Mouse (Mus musculus): Measurements from ENCODE around the gene Arhgef12. TPM values are rescaled to one million over a fixed set of nuclear protein-coding genes. Genes with fewer than 3 reads are reported as not detected.

Arhgef12 gene
- polyA plus RNA-seq, 1 experiment: 48.0 TPM

DNA sequence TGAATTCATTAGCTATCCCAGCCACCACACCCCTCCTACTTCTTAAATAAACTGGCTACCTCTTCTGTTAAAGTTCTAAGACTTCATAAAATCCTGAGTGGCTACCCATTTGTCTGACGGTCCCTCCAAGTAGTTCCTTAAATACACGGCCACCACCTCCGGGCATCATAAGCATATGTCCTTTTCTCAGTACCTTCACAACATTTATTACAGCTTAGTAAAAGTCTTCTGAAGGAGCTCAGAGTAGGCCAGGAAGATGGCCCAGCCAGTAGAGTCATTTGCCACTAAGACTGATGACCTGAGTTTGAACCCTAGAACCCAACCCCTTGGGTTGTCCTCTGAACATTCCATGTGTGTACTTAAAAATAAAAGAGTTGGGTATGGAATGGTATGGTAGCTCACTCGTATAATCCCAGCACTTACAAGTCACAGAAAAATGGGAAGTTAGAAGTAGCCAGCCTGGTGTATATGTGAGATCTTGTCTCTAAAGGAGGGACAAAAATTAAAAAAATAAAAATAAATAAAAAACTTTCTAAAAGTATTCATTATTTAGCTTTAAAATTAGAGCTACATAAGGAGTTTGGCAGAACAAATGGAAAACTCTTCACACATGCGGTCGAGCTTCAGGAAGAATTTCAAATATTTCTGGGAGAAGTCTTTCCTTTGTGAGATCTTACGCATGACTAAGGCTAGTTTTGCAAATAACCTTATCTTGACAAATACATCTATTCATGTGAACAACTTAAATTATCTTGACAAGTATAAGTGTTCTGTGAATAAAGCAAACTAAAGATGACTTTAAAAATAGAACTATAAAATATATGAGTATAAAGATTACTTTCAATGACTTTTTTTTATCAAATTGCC is 22.3 kb downstream of the Arhgef12 start:
- Histone ChIP-seq H3K27ac (ENCODE audit: insufficient read depth, low read depth, low read length) (no peak overlapping the region), H3K4me3 (ENCODE audit: insufficient read depth, low read depth, low read length) (no peak overlapping the region), H3K4me1 (ENCODE audit: control insufficient read depth, insufficient read depth, low read length) (peaks cover 23% of the 10 kb centered on the region; the same call in 1 of the 2 replicates), H3K36me3 (ENCODE audit: control insufficient read depth, insufficient read depth, low read length) (no peaks in the 10 kb centered on the region), H3K27me3 (replicated peaks; ENCODE audit: control insufficient read depth, insufficient read depth, low read length) (no peaks in the 10 kb centered on the region)
- no peak for DNase-seq
- no peak for TF ChIP-seq CTCF (conservative IDR thresholded peaks at IDR 0.05; ENCODE audit: insufficient read depth, insufficient read length, low read depth, low read length)
- no peak for TF ChIP-seq POLR2A (IDR thresholded peaks at IDR 0.05; ENCODE audit: low read depth, low read length)
- WGBS: 55% methylated on average over 7 of the region's 7 CpGs

DNA sequence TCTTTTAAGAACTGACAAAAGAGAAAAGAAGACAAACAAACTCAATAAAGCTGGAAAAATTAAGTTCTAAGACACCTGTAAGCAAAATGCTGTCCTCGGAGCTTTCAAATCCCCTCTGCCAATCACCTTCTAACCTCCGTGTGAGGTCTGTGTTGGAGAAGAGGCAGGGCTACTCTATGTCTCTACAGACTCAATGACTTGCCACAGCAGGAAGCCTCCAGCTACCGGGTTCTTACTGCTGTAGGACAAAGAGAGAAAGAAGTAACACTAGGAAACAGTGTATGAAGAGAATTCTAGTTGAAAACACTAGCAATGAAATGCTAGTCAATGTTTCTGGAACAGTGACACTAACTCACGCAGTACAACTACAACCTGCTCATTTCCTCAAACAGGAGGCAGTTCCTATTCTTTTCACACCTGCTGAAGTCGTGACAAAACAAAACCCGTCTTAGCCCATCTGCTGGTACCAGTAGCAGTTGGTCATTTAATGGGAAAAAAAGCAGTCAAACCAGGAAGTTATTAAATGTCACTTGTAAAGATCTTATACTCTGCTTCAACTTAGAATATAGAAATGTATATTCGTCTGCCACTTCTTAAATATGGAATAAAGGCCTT is 23.5 kb downstream of the Arhgef12 start:
- Histone ChIP-seq H3K27me3 (replicated peaks; ENCODE audit: control insufficient read depth, insufficient read depth, low read length) (no peaks in the 10 kb centered on the region), H3K27ac (ENCODE audit: insufficient read depth, low read depth, low read length) (no peak overlapping the region), H3K36me3 (ENCODE audit: control insufficient read depth, insufficient read depth, low read length) (no peaks in the 10 kb centered on the region), H3K4me1 (ENCODE audit: control insufficient read depth, insufficient read depth, low read length) (peaks cover 28% of the 10 kb centered on the region; the same call in 1 of the 2 replicates), H3K4me3 (ENCODE audit: insufficient read depth, low read depth, low read length) (no peak overlapping the region)
- DNase-seq: no peak
- WGBS: 57% methylated on average over 7 of the region's 7 CpGs
- TF ChIP-seq POLR2A (IDR thresholded peaks at IDR 0.05; ENCODE audit: low read depth, low read length) (no peak), CTCF (conservative IDR thresholded peaks at IDR 0.05; ENCODE audit: insufficient read depth, insufficient read length, low read depth, low read length) (no peak)

DNA sequence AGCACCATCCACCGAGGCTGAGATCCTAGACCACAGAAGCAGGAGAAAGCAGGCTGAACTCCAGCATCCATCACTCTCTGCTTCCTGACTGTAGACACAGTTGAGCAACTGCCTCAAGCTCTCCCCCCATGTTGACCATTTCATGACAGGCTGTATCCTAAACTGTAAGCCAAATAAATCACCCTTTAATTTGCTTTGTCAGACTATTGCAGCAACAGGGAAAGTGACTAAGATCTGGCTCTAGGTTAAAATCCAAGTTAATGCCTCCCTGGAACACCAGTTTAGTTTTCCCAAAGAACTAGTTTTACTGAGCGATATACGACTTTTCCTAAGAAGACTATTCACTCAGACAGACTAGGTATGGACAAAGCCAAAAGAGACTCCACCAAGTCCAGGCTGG is 28.3 kb downstream of the Arhgef12 start:
- 71% methylated on average over 3 of the region's 3 CpGs for WGBS
- H3K27me3 ChIP-seq (replicated peaks; ENCODE audit: control insufficient read depth, insufficient read depth, low read length): no peaks in the 10 kb centered on the region
- no peak for DNase-seq
- TF ChIP-seq POLR2A (IDR thresholded peaks at IDR 0.05; ENCODE audit: low read depth, low read length) (no peak), CTCF (conservative IDR thresholded peaks at IDR 0.05; ENCODE audit: insufficient read depth, insufficient read length, low read depth, low read length) (no peak)
- no peaks in the 10 kb centered on the region for H3K36me3 ChIP-seq (ENCODE audit: control insufficient read depth, insufficient read depth, low read length)
- no peak overlapping the region for H3K27ac ChIP-seq (ENCODE audit: insufficient read depth, low read depth, low read length)
- H3K4me1 ChIP-seq (ENCODE audit: control insufficient read depth, insufficient read depth, low read length): peaks cover 16% of the 10 kb centered on the region
- no peak overlapping the region for H3K4me3 ChIP-seq (ENCODE audit: insufficient read depth, low read depth, low read length)

DNA sequence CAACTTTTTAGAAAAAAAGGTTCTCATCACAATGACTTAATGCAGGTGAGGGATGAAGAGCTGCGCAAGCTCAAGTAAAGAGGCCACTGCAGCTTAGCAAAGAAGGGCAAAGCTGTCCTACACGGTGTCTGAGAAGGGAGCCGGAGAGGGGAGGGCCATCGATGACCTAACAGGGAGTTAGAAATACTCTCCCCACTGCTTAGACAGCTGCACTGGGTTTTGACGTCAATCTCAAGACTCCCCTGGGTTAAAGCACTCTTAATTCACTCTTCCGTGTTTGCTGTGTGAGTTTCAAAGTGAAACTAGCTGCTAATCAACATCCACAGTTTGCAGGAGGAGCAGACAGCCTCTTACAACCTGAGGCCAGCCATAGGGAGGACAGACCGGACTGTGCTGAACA is 30.9 kb downstream of the Arhgef12 start:
- Histone ChIP-seq H3K4me3 (ENCODE audit: insufficient read depth, low read depth, low read length) (no peak overlapping the region), H3K27ac (ENCODE audit: insufficient read depth, low read depth, low read length) (no peak overlapping the region), H3K36me3 (ENCODE audit: control insufficient read depth, insufficient read depth, low read length) (no peaks in the 10 kb centered on the region), H3K4me1 (ENCODE audit: control insufficient read depth, insufficient read depth, low read length) (peaks cover 19% of the 10 kb centered on the region), H3K27me3 (replicated peaks; ENCODE audit: control insufficient read depth, insufficient read depth, low read length) (no peaks in the 10 kb centered on the region)
- no peak for DNase-seq
- TF ChIP-seq CTCF (conservative IDR thresholded peaks at IDR 0.05; ENCODE audit: insufficient read depth, insufficient read length, low read depth, low read length) (no peak), POLR2A (IDR thresholded peaks at IDR 0.05; ENCODE audit: low read depth, low read length) (no peak)
- 53% methylated on average over 7 of the region's 7 CpGs for WGBS

DNA sequence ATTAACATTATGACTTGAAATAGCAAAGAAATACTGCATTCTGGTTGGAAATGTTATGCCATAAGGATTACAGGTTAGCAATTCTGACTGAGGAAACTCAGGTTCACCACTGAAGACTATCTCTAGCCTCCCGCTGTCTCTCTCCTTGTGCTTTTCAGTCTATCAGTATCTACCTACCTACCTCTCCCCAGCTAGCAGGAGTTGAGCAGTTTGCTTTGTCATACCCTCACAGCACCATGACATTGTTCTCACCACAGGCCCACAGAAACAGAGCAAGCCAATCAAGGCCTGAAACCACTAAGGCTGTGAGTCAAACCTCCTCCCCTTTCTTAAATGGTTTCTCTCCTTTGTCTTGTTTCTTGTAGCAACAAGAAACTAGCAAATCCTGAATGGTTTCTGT is 32.4 kb downstream of the Arhgef12 start:
- WGBS: 100% methylated on average over 1 of the region's 1 CpGs
- no peak overlapping the region for H3K4me3 ChIP-seq (ENCODE audit: insufficient read depth, low read depth, low read length)
- no peak overlapping the region for H3K27ac ChIP-seq (ENCODE audit: insufficient read depth, low read depth, low read length)
- DNase-seq: no peak
- H3K36me3 ChIP-seq (ENCODE audit: control insufficient read depth, insufficient read depth, low read length): no peaks in the 10 kb centered on the region
- no peak for TF ChIP-seq CTCF (conservative IDR thresholded peaks at IDR 0.05; ENCODE audit: insufficient read depth, insufficient read length, low read depth, low read length)
- no peak for TF ChIP-seq POLR2A (IDR thresholded peaks at IDR 0.05; ENCODE audit: low read depth, low read length)
- peaks cover 20% of the 10 kb centered on the region for H3K4me1 ChIP-seq (ENCODE audit: control insufficient read depth, insufficient read depth, low read length)
- H3K27me3 ChIP-seq (replicated peaks; ENCODE audit: control insufficient read depth, insufficient read depth, low read length): no peaks in the 10 kb centered on the region

DNA sequence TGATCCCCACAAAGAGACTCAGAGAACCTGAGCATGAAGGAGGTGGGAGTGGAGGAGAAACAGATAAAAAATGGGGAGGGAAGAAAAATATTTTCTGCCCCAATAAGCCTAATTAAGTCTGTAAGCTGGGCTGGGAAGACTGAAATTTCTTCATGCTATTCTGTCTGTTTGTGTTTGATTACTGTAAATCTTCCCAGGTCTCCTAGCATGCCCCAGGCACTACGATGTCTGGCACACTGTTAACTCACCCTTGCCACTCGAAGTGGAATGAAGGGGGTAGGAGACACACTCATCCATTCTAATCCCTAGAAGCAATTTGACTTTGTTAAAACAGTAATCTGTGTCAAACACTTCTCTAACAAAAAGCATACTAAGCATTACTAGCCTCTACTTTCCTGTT is 35.3 kb downstream of the Arhgef12 start:
- no peak overlapping the region for H3K27ac ChIP-seq (ENCODE audit: insufficient read depth, low read depth, low read length)
- TF ChIP-seq CTCF (conservative IDR thresholded peaks at IDR 0.05; ENCODE audit: insufficient read depth, insufficient read length, low read depth, low read length) (no peak), POLR2A (IDR thresholded peaks at IDR 0.05; ENCODE audit: low read depth, low read length) (no peak)
- no peaks in the 10 kb centered on the region for H3K27me3 ChIP-seq (replicated peaks; ENCODE audit: control insufficient read depth, insufficient read depth, low read length)
- DNase-seq: no peak
- WGBS: 50% methylated on average over 2 of the region's 2 CpGs
- H3K36me3 ChIP-seq (ENCODE audit: control insufficient read depth, insufficient read depth, low read length): no peaks in the 10 kb centered on the region
- H3K4me3 ChIP-seq (ENCODE audit: insufficient read depth, low read depth, low read length): no peak overlapping the region
- H3K4me1 ChIP-seq (ENCODE audit: control insufficient read depth, insufficient read depth, low read length): peaks cover 28% of the 10 kb centered on the region

DNA sequence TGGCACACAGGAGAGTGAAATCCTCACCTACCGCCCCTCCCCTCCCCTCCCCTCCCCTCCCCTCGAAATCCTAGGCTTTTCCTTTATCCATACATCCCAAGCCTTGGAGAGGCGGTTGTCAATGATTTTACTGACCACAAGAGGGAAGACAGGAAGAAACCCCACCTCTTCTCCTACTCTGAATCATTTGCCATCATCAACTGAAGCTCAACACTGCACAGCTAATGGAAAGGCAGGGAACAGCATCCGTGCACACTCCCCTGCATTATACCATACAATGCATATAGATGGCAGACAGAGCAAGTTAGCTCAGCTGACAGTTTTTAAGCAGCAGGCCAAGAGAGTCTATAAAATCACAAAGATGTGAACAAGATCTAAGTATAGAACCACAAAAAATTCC is 35.9 kb downstream of the Arhgef12 start:
- H3K4me3 ChIP-seq (ENCODE audit: insufficient read depth, low read depth, low read length): no peak overlapping the region
- peaks cover 26% of the 10 kb centered on the region for H3K4me1 ChIP-seq (ENCODE audit: control insufficient read depth, insufficient read depth, low read length)
- DNase-seq: no peak
- H3K27ac ChIP-seq (ENCODE audit: insufficient read depth, low read depth, low read length): no peak overlapping the region
- H3K27me3 ChIP-seq (replicated peaks; ENCODE audit: control insufficient read depth, insufficient read depth, low read length): no peaks in the 10 kb centered on the region
- H3K36me3 ChIP-seq (ENCODE audit: control insufficient read depth, insufficient read depth, low read length): no peaks in the 10 kb centered on the region
- TF ChIP-seq CTCF (conservative IDR thresholded peaks at IDR 0.05; ENCODE audit: insufficient read depth, insufficient read length, low read depth, low read length): no peak
- TF ChIP-seq POLR2A (IDR thresholded peaks at IDR 0.05; ENCODE audit: low read depth, low read length): no peak
- WGBS: 47% methylated on average over 4 of the region's 4 CpGs

All from kidney, adult 2 months (tissue).